Mouse (Mus musculus): ENCODE data around the gene Bcar1.
A peak's percentile ranks its signal among the peaks of the same experiment; 100 is the strongest.

Bcar1 gene

DNA sequence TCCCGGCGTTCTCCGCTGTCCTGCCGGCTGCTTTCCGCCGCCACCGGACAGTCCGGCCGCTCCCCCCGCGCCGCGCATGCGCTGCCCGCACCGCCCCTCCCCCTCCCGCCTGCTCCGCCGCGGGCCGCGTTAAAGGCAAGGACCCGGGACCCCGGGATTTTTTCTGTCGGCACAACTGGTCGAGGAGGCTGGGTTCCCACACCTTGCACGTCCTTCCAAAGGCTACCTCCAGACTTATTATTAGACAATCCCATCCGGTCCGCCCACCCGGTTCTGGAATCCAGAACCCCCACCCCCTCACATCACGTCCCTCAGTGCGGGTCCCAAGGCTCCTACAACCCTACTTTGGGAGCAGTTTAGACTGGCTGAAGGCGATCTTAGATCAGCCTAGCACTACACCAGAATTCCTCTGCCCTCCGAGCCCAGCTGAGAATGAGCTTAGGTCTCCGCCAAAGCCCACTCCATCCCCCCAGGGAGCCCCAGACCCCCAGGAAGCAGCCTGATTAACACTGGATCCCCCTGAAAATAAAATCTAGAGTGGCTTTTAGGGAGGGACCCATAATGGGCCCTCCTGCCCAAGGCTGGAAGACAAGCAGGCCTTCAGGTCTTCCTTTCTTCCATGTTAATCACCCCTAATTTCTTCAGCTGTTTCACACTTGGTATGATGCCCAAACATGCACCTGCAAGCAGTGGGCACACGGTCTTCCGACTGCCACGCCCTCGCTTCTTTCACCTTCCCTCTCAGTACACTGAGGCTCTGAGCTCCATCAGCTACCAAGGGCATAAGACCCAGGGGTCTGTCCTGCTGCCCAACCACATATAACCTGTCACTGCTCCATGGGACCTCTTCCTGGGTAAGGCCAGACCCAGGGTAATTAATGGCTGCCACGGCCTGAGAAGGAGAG lies at the start of gene Bcar1:
Gene Bcar1 (minus strand): TSS at position 18 of the 905 bp plus-strand sequence.
- peak; percentile 89 for DNase-seq

DNA sequence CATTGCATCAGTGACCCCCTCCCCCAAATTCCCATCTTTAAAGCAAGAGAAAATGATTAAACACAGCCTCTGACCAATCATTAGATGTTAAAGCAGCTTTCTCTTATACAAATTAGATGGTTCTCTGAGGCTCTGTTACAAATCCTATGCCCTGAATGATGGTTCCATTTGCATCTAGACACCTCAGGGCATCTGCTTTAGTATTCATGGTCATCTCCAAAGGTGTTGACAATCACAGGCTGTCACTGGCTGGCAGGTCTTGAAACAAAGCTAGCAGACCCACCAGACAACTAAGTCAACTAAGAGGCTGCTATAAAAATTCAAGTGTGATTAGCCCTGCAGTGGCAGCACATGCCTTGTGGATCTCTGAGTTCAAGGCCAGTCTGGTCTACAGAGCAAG lies 46.0 kb upstream of the Bcar1 start:
- DNase-seq, result no peak

DNA sequence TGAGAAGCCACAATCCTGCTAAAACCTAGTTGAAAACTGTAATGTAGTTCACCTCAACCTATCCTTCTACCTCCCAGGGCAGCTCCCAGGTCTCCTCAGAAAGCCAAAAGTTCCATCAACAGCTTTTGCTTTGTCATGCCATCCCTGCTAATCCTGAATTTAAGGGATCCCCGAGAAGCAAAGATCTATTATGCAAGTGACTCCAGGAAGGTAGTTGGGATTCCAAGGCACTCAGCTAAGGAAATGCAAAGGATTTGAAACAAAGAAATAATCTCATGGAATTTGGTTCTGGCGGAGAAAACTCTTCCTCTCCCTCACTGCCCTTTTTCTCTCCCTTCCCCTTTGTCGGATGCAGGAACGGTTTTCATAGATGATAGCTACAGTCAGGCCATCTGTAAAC lies 45.6 kb upstream of the Bcar1 start:
- DNase-seq, result no peak

DNA sequence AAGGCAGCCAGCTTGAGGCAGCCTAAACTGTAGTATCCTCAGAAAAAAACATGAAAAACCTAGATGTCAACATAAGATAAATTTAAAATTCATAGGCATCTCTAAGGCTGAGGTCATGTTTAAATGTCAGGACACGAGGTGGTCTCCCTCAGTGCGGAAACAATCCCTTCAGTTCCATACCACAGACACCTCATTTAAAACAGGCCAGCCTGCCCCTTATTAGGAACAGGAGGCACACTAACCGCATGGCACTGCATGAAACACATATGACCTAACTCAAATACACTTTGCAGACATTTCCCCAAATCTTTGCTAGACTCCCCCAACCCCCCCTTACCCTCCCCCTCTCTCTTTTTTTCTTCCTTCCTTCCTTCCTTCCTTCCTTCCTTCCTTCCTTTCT lies 44.9 kb upstream of the Bcar1 start:
- DNase-seq, result no peak

DNA sequence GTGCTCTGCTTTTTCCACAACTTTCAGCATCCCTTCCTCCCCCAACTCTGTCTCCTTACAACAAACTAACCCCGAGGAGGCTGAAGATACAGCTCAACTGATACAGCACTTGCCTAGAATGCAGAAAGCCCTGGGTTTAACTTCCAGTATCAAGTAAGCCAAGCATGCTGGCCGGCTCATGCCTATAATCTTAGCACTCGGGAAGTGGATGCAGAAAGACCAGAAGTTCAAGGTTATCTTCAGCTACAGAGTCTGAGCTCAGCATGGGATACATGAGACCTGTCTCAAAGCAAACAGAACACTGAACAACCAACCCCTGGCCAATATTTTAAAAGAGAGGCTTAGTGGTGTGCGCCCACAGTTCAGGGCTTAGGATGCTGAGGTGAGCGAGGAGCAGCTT lies 44.5 kb upstream of the Bcar1 start:
- no peak for DNase-seq

DNA sequence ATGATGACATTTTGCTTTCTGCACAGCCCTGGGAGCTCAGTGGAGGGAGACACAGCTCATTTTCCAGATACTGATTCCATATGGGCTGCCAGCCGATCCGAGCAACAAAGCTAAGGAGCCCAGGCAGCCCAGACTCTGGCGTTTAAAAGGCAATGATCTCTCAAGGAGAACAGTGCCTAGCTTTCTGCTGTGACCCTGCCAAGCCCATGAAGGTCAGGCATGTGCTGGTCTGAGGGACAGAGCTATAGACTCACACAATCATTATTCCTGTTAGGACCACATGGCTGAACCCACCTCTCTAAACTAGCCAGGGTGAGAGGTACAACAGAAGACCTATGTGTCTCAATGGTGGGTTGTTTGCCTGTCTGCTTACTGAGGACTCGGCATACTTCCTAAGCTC lies 44.1 kb upstream of the Bcar1 start:
- no peak for DNase-seq

DNA sequence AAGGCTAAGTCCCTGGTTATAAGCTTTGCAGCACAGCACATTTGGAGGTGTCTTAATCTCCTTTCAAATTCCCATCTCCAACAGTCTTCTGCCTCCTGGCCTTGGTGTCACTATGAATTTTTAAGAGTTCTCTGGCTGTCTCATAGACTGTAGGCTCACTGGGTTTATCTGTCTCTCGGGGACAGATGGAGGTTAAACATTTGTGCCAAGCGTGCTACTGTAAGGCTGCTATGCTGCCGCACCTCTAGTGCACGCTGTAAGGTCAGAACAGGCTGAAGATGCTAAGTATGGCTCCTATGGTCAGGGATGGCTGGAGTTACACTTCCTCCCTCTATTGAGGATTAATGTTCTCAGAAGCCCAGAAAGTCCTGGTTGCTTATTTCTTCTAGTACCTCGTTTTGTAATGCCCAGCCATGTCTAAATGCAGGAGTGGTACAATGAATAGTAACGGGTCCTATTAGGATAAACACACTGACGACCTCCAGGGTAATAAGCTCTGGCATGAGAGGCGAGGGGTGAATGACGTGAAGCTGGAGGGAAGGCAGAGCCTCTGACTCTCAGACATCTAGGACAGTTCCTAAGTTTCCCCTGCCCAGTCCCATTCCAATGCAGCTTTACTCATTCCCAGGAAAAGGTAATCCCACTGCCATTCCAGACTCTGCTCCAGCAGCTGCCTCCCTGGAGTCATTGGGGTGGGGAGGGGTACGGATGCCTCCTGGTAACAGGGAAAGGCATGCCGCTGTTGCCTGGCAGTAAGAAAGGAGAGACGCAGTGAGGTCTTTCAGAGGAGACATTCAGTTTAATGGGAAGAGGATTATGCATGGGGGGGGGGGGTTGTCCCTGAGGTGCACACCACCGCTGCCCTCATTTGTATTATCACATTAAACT lies 43.3 kb upstream of the Bcar1 start:
- peak; percentile 66 for DNase-seq

DNA sequence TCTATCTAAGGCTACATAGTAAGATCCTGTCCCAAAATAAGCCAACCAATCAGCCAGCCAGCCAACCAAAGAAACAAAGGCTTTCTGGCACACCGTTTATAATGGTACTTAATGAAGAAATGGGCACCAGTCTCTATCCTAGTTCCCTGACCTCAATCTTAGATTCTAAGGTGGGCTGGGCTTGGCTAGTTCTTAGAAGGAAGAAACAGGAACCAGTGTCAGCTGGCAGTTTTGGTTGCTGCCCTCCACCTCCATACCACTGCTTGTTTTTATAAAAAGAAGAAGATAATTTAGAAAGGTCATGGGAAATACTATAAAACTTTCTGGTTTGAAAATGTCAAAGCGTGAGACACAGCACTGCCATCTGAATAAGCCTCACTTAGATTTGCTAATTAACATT lies 42.5 kb upstream of the Bcar1 start:
- DNase-seq, result no peak

DNA sequence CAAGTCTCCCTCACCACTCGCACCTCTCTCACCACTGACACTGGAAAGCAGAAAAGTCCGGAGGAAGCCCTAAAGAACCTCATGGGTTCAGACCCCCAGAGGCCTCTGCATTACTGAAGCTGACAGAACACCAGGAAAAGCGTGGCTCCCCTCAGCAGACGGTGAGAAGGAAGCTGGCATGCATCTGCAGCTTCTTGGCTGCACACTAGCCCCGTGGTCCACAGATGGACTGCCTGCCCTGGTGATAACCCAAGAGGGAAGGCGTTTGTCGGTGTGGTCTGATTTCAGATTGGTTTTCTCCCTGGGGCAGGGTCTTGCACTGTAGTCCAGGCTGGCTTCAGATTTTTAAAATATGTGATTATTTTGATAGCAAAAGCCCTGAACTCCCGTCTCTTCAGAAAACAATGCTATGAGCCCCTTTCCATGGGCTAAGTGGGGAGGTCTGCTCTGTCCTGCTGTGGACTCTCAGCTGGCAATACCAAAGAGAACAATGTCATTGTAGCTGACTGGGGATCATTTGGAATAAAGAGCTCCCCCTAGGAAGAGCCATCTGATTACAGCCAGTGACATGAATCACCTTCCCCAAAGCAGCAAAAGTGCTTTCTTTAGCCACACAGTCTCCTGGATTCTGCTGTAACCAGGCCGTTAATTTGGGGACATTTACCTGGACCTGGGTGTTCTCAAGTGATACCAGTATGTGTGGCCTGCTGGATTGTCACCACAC lies 39.2 kb upstream of the Bcar1 start:
- no peak for DNase-seq

DNA sequence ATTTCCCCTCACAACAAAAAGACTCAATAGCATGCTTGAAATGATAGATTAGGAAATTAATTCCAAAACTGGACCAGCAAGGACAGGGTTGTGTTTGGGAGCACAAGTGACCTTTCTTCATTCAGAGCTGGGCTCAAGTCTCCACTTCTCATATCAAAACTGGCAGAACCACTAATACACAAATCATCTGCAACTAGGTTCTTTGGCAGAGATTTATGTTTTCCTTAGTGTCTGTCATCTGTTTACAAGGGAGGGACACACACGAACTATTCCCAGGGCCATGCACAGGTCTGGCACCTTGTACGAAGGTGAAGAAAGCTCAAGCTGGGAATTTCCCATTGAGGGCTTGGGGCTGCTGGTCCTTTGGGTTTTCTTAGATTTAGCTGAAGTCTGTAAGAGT lies 38.6 kb upstream of the Bcar1 start:
- no peak for DNase-seq

DNA sequence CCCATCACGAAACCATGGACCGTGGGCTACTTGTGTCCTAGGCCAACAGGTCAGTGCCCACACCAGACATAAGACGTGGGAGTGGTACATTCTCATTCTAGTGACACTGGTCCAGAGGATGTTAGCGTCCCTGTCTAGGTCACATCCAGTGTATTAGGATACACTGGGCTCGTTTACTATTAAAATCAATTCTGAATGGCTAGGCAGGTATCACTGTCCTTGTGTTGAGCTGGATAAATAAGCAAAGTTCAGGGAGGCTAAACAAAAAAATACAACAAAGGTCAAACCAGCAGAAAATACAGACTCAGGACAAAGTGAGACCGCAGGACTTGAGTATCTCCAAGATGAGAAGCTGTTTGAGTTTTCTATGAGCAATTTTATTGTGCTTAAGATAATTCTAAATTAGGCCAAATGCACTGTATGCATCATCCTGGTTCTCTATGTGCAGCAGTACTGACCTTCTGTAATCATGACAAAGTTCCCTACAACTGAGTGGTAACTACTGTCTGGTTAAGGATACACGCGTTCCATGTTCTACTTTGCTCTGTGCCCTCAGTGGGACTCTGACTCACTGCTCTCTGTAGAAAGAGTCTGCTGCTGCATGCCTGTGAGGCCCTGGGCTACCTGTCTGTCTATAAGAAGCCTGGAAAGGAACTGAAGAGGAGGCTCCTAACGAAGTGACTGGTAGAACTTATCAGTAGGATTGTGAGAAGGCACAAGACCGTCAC lies 37.3 kb upstream of the Bcar1 start:
- no peak for DNase-seq

DNA sequence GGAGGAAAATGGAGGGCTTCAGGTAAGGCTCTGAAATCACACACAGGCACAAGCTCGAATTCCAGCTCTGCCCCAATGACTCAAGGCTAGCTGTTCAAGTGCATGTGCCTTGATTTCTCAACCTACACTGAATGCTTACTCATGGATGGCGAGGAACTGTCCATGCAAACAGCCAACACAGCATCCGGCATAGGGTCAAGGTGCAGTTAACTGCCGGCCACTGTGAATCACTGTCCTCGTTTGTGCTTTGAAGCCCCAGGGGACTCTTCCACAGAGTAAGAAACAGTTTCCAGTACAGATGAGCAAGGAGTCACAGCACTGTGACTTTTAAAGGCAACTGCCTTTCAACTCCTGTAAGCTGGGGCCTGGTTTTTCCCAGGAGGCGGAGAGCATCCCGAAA lies 36.1 kb upstream of the Bcar1 start:
- DNase-seq, result no peak

DNA sequence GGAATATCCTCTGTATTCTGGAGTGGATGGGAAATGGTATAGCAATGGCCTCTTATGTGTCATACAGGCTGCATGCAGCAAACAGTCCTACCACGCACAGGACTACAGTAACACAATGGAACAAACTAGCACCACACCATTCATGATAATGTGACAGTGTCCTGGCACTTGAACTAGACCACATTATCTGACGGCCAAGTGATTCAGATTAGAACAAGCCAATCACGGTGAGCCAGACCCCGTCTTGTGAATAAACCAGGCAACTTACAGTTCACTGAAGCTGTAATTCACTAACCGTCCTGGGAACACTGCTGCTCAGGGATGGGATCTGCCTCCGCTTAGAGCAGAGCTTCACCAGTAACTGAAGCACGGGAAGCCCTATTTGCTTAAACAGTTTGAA lies 35.2 kb upstream of the Bcar1 start:
- DNase-seq, result no peak

DNA sequence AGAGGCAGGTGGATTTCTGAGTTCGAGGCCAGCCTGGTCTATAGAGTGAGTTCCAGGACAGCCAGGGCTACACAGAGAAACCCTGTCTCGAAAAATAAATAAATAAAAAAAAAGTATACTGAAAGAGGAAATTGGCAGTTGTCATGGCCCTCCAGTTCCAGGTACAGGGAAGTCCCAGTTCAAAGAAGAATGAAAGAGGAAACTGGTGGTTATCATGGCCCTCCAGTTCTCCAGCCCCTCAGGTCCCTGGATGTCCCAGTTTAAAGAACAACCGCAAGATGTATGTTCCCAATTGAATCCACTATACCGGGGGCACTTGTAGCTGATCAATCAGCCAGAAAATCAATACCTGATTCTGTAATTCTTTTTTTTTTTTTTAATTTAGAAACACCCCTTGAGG lies 32.9 kb upstream of the Bcar1 start:
- DNase-seq, result no peak

DNA sequence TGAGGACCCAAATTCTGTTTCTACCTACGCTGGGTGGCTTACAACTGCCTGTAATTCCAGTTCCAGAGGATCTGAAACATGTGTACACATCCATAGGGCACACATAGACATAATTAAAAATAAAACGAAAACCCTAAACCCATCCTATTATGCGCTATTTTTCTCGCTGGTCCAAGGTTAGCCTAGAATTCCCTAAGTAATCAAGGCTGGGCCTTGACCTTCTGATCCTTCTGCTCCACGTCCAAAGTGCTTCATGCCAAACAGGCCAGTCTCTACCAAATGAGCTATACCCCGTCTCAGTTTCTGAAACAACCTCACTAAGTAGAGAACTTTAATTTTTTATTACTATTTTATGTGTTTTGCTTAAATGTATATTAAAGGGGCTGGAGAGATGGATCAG lies 32.2 kb upstream of the Bcar1 start:
- no peak for DNase-seq

DNA sequence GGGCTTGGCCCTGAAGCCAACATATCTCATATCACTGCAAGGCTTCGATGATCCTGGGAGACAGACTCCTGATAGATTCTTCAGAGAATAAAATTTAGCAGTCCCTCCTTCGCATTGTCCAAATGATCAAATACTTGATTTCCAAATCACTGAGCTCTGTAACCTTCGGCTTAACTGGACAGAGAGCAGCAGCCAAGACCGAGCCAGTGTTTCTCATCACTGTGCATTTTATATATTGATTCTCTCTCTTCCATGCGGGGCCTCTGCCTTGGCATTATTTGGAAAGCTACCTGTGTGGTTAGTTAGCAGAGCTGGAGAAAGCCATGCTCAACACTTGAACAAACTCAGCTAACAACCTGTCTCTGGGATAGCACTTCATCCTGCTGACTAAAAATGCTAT lies 29.9 kb upstream of the Bcar1 start:
- no peak for DNase-seq

DNA sequence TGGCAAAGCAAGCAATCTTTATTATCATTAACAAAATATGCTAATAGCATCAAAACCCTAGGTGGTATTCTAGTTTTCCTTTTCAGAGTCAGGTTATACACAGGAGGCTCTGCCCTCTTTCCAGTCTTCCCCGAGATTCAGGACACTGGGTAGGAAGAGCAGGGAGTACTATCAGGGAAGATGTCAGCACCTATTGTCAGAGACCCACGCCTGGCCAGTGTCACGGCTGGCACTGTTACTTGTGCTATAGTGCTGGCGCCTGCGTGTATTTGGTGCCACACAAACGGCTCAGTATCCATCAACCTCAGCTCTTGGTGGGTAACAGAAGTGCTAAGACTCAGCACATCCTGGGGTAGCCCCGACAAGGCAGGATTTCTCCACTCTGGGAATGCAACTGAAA lies 29.4 kb upstream of the Bcar1 start:
- DNase-seq, result no peak

DNA sequence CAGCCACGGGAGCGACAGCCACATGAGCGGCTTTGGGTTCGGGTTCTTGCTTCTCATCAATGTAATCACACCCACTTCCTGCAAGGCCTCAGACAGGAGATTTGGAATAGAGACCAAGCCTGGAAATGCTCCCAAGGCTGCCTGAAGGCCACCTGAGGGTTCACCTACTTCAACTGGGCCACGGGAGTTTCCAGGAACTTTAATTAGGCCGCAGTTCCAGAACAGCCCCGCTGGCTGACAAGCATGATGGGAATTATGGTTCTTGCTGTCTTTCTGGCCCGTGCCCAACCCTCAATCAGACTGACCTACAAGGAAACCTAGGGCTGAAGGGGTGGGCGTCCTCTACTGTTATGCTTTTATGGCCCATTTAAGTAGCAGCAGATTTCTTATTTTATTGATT lies 28.5 kb upstream of the Bcar1 start:
- DNase-seq, result no peak

DNA sequence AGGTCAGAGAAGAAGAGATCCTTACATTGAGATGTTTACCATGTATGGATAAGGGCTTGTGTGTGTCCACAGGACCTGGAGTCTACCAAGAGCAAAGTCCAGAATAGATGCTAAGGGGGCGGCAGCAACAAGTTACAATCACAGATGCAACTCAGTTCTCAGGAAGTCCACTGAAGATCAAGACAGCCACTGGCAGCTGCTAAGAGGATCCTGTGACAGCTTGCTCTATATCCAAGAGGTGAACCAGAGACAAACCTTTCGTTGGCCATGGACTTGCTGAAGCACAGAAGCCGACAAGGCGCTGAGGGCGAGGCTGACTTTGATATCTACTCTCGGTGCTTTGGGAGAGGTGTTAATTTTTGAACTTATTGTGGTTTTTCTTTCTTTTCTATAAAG lies 28.0 kb upstream of the Bcar1 start:
- DNase-seq, result no peak

DNA sequence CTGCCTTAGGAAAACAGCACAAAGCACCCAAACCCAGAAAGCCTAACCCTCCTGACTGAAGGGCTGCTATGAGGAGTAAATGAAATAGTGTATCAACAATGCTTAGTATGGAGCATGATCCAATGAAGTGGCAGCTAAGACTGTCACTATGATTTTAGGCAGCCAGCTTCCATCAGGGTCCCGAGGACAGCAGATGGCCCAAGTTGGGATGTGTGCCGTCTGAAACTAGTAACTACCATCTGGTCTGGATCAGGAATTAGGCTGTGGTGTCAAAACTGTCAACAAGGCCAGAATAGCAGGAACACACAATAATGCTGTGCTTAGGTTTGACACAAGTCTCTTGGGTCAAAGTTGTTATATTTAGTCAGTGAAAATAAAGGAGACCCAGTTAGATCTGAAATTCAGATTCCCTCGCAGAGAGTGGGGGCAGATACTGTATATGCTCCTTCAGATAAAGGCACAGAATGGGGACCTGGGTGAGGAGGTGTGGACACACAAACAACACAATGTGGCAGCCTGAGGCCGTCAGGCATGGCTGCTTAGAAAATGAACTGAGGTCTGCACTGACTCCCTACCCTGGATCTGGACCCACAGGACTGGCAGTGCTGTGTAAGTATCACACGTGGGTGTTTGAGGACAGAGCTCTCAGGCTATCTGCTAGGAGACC lies 27.5 kb upstream of the Bcar1 start:
- peak; percentile 72 for DNase-seq

DNA sequence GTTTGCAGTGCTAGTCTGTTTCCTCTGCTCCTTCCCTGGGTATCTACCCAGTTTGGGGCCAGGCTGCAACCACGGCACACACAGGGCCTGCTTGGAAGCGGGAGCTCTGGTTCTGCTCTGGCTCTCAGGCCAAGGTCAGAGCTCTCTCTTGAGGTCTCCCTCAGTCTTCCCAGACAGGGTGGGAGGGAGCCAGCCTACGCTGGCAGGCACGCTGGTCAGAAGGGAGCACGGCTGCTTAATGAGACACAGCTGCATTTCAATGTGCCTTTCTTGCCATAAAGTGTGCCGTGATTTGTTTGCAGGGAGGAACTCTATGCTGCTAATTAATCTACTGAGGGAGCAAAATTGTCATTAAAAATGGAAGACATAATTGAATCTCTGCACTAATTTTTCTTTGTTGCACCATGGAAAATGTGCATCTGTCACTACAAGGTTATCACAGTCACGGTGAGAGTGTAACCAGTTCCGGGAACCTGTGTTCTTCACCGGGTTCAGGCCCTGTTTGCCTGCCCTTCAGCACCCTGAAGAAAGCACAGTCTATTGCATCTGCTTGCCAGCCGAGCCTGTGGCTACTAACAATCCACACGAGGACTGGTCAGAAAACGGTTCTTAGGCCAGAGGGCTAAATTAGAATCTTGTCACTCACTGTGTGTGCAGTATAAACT lies 26.3 kb upstream of the Bcar1 start:
- peak; percentile 53 for DNase-seq

DNA sequence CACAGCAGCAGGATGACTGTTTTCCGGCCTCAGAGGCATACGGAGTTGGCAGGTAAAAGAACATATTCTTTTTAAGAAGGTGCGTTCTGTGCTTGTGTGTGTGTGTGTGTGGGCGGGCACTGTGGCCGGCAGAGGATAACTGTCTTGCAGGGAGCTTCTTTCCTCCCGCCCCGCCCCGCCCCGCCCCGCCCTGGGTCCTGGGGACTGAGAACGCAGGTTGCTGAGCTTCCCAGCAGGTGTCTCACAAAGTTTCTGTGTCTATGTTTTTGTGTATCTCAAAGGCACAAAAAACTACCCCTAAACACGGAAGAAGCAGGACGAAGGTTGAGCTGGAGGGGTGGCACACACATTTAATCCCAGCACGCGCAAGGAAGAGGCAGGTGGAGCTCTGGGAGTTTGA lies 25.7 kb upstream of the Bcar1 start:
- no peak for DNase-seq
